In the genomic region with DNA sequence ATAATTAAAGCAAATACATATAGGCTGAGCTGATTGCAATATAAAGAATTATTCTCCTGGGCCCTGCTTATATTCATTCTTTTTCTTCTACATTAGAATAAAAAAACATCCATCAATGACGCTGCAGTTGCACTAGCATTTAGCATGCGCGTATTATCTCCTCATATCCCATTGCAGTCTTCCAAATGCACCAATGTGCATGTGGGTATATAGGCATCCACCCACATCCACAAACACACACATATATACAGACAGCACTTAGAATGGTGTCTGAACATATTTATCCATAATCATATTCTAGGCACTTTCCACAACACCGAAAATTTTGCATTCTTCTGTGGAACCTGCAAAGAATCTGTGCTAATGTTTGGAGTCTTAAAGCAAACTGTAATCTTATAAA, we compare ENCODE assay signal across 20 mouse cellular contexts.
DNase-seq lines count a peak whose midpoint lies in the region; ATAC-seq lines count a peak whose summit lies in the region.
"Had no signal": no experiment of that assay in that cellular context is flagged by ENCODE, and none has a peak within 500 bp of the region (broad histone marks: within the 10 kb centered on the region; RNA-seq: fewer than 3 reads in every experiment).

No protein-coding gene starts in this region.

- DNase-seq in hindbrain, embryonic 11.5 days (ENCODE audit: low spot score) = no peak
- no peak for DNase-seq in midbrain, embryonic 11.5 days (ENCODE audit: low spot score, missing footprints)
- no peak for DNase-seq in kidney, postnatal 14 days
- no peak for DNase-seq in left cerebral cortex, postnatal 4 days
- DNase-seq: adrenal gland, postnatal 14 days; B cell, adult 2 months; embryo, embryonic 11 days; gastrocnemius, postnatal 14 days; heart, postnatal 10 days; kidney, adult 8-10 months; layer of hippocampus, postnatal 36 days; liver; lung, adult 18-20 months; lung, postnatal 36 days; thymus, adult 18-20 months had no signal

- no peaks in the 10 kb centered on the region for H3K36me3 ChIP-seq in forebrain, embryonic 12.5 days (replicated peaks)
- no peaks in the 10 kb centered on the region for H3K36me3 ChIP-seq in hindbrain, embryonic 11.5 days (ENCODE audit: control insufficient read depth, insufficient read depth, low read length)
- H3K36me3 ChIP-seq in midbrain, embryonic 11.5 days (ENCODE audit: control insufficient read depth, insufficient read depth, low read length) = no peaks in the 10 kb centered on the region
- H3K36me3 ChIP-seq in neural tube, embryonic 13.5 days = no peaks in the 10 kb centered on the region
- H3K36me3 ChIP-seq: embryonic facial prominence, embryonic 15.5 days had no signal

- 83% methylated on average over 4 of the region's 4 CpGs for WGBS in forebrain, embryonic 12.5 days
- 85% methylated on average over 4 of the region's 4 CpGs for WGBS in hindbrain, embryonic 11.5 days
- WGBS in midbrain, embryonic 11.5 days = 90% methylated on average over 4 of the region's 4 CpGs
- WGBS in neural tube, embryonic 13.5 days = 48% methylated on average over 4 of the region's 4 CpGs

- no peak overlapping the region for H3K4me3 ChIP-seq in forebrain, embryonic 12.5 days (replicated peaks)
- no peak overlapping the region for H3K4me3 ChIP-seq in hindbrain, embryonic 11.5 days (ENCODE audit: low read depth, low read length)
- H3K4me3 ChIP-seq in midbrain, embryonic 11.5 days (ENCODE audit: low read depth, low read length) = no peak overlapping the region
- H3K4me3 ChIP-seq in neural tube, embryonic 13.5 days = no peak overlapping the region
- H3K4me3 ChIP-seq: embryonic facial prominence, embryonic 15.5 days had no signal

- H3K4me1 ChIP-seq in forebrain, embryonic 12.5 days = peaks cover 37% of the 10 kb centered on the region
- peaks cover 11% of the 10 kb centered on the region; the same call in 1 of the 2 replicates for H3K4me1 ChIP-seq in hindbrain, embryonic 11.5 days (replicated peaks; ENCODE audit: control insufficient read depth, insufficient read depth, low read length)
- H3K4me1 ChIP-seq in midbrain, embryonic 11.5 days (ENCODE audit: control insufficient read depth, insufficient read depth, low read length) = peaks cover 24% of the 10 kb centered on the region
- H3K4me1 ChIP-seq in neural tube, embryonic 13.5 days (replicated peaks) = peaks cover 44% of the 10 kb centered on the region
- H3K4me1 ChIP-seq: embryonic facial prominence, embryonic 15.5 days had no signal

- no peak overlapping the region for H3K4me2 ChIP-seq in forebrain, embryonic 12.5 days
- no peak overlapping the region for H3K4me2 ChIP-seq in hindbrain, embryonic 11.5 days (replicated peaks; ENCODE audit: low read depth, low read length)
- H3K4me2 ChIP-seq in midbrain, embryonic 11.5 days = no peak overlapping the region
- H3K4me2 ChIP-seq in neural tube, embryonic 13.5 days = no peak overlapping the region
- H3K4me2 ChIP-seq: embryonic facial prominence, embryonic 15.5 days had no signal

- H3K9me3 ChIP-seq in forebrain, embryonic 12.5 days = no peaks in the 10 kb centered on the region
- H3K9me3 ChIP-seq in hindbrain, embryonic 11.5 days (ENCODE audit: control insufficient read depth, low read length) = no peaks in the 10 kb centered on the region
- no peaks in the 10 kb centered on the region for H3K9me3 ChIP-seq in midbrain, embryonic 11.5 days (ENCODE audit: control insufficient read depth, low read length)
- peaks cover 4% of the 10 kb centered on the region; the same call in 1 of the 2 replicates for H3K9me3 ChIP-seq in neural tube, embryonic 13.5 days
- H3K9me3 ChIP-seq: embryonic facial prominence, embryonic 15.5 days had no signal

- no peak overlapping the region for H3K9ac ChIP-seq in forebrain, embryonic 12.5 days
- H3K9ac ChIP-seq in hindbrain, embryonic 11.5 days (ENCODE audit: low read depth, low read length) = no peak overlapping the region
- no peak overlapping the region for H3K9ac ChIP-seq in midbrain, embryonic 11.5 days (ENCODE audit: low read length)
- no peak overlapping the region for H3K9ac ChIP-seq in neural tube, embryonic 13.5 days
- H3K9ac ChIP-seq: embryonic facial prominence, embryonic 15.5 days had no signal

- no peaks in the 10 kb centered on the region for H3K27me3 ChIP-seq in forebrain, embryonic 12.5 days
- H3K27me3 ChIP-seq in hindbrain, embryonic 11.5 days (ENCODE audit: control insufficient read depth, insufficient read depth, low read length) = no peaks in the 10 kb centered on the region
- no peaks in the 10 kb centered on the region for H3K27me3 ChIP-seq in midbrain, embryonic 11.5 days (ENCODE audit: control insufficient read depth, insufficient read depth, low read length)
- H3K27me3 ChIP-seq in neural tube, embryonic 13.5 days = no peaks in the 10 kb centered on the region
- H3K27me3 ChIP-seq: embryonic facial prominence, embryonic 15.5 days had no signal

- no peak for ATAC-seq in forebrain, embryonic 12.5 days (ENCODE audit: low FRiP score)
- no peak for ATAC-seq in hindbrain, embryonic 11.5 days (ENCODE audit: low FRiP score)
- ATAC-seq in midbrain, embryonic 11.5 days (ENCODE audit: low FRiP score) = no peak
- ATAC-seq in neural tube, embryonic 13.5 days (ENCODE audit: low read depth) = 0 out of 2 replicates have a peak, but pooled peaks have one; percentile 36
- ATAC-seq in cerebellum, adult (ENCODE audit: insufficient number of reproducible peaks, low FRiP score, low TSS enrichment) = no peak
- ATAC-seq: inflammation-experienced regulatory T-cells, adult 6 months had no signal

- peak overlapping the region; percentile 91 for H3K27ac ChIP-seq in forebrain, embryonic 12.5 days
- peak overlapping the region; percentile 93 for H3K27ac ChIP-seq in hindbrain, embryonic 11.5 days (ENCODE audit: low read depth, low read length)
- H3K27ac ChIP-seq in midbrain, embryonic 11.5 days (ENCODE audit: low read depth, low read length) = peak overlapping the region; percentile 80
- peak overlapping the region; percentile 98 for H3K27ac ChIP-seq in neural tube, embryonic 13.5 days (replicated peaks)
- H3K27ac ChIP-seq: embryonic facial prominence, embryonic 15.5 days had no signal

- intact Hi-C loops in left cerebral cortex, postnatal 4 days (cut with DNase I) = no loop called here
